Mouse (Mus musculus) embryo, embryonic 11.5 days (tissue): ENCODE data around the gene Sema4b.
A peak's percentile ranks its signal among the peaks of the same experiment; 100 is the strongest.

Experiments used
- DNase-seq: peaks from one replicate; pipeline ENCODE4 v3.0.0-alpha.2; 2012; ENCODE audit warnings: low read depth, low spot score

Sema4b gene

GRCm38 (mm10) chr7:80268897-80269750, 82.5 kb downstream of the Sema4b start, which contains the start of gene Vps33b:
TSS of gene Vps33b (plus strand) at chr7:80269649.
- DNase-seq = peak; percentile 83

- no peak for DNase-seq
These were observed 83.2 kb downstream of the Sema4b start for GRCm38 (mm10) chr7:80269751-80270255.

GRCm38 (mm10) chr7:80273456-80273855, 86.8 kb downstream of the Sema4b start:
- DNase-seq = no peak
